Mouse (Mus musculus) embryo, embryonic 10 days (tissue): ENCODE measurements around the gene Pdpk1.

Experiments
- DNase-seq: peaks from one replicate; pipeline ENCODE4 v3.0.0-alpha.2; 2015; ENCODE audit warnings: low spot score

Pdpk1 gene

DNA sequence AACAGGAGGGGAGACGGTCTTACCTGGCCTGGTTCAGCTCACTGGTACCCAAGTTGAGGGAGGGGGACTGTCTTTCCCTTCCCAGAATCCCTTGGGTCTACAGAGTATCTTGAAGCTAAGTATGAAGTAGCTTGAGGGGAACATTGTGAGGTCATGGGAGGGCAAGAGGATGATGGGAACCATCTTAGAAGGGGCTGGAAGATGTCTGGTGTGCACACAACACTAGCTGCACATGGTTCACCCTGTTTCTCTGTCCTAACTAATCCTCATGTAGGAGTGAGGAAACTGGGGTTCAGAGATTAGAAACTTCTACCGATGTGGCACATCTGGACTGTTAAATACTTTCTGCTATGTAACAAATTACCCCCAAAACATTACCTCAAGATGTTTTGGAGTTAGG lies at the start of gene Pdpk1:
Pdpk1 (minus strand) TSS at position 101 of the 400 bp plus-strand sequence.
- no peak for DNase-seq

DNA sequence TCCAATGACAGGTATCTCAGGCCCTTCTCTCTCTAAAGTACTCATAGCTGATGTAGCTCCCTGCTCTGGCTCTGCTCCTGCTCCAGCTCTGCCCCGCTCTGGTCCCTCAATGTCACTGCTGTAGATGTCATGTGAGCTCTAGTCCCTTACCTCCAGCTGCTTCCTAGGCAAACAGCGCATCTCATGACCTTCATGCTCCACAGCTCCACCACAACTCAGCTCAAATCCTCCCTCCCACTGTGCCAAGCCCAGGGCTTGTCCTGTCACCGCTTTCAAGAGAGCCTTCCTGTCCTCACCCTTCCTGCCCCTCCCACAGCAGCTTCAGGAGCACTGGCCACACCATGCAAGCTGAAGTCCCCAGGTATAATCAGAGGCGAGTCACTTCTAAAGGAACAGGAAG lies 49.0 kb upstream of the Pdpk1 start:
- no peak for DNase-seq

DNA sequence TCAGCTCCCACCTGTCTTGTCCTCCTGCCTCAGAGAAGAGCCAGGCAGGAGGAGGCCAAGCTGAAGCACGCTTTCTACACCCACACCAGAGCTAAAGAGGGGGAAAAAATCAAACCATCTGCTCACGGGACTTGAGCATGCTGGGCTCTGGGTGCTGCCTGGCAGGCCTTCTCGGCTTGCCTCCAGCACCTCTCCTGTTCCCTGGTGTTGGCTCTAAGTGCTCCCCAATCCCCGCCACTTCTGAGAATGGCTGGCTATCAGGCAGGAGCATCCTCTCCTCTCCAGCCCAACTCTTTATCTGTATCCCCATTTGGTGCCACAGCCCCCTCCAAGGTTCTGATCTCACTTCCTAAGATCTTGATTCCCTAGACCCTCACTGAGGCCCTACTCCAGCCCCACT lies 48.5 kb upstream of the Pdpk1 start:
- DNase-seq, result no peak

DNA sequence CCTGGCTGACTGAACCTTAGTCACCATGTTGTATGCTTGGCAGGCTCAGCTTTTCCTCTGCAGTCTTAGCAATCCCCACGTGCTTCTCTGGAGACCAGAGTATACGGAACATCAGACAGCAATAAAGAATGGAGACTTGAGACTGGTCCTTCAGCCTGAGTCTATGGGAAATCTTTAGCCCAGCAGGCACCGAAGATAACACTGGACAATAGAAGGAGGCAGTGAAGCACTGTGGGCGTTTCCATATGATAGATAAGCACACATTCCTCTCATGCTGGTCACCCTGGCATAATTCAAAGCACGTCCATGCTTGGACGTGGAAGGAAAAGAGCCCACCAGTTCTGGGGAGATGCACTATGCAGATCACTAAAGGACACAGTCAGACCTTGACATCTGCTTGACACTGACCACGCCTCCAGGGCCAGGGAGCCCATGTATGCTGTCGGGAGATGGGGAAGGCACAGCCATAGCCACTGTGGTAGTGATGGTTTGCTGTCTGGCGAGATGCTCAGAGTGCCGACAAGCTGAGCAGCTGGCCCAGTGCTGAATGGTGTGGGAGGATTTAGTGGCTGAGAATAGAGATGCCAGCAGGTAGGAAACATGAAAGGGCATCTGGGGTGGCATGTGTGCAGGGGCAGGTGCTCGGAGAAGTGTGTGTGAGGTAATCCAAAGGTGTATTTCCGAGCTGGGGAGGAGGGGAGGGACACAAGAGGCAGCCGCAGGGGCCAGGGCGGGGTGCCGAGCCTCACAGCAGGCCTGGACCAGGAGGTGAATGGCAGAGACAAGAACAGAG lies 46.5 kb upstream of the Pdpk1 start:
- no peak for DNase-seq

DNA sequence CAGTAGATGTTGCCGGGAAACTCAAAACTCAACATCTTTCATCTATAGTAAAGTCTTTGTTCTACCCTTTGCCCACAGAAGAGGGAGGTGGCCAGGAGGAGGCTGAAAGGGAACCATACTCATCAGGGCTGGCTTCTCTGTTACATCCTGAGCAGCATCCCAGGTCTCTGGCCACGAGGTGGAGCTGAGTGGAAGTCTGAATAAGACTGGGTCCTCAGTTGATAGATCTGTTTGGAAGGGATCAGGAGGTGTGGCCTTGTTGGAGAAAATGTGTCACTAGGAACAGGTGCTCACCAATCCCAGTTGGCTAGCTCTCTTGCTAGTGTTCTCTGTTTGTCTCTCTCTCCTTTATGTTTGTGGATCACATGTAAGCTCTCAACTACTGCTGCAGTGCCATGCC lies 44.6 kb upstream of the Pdpk1 start:
- no peak for DNase-seq

DNA sequence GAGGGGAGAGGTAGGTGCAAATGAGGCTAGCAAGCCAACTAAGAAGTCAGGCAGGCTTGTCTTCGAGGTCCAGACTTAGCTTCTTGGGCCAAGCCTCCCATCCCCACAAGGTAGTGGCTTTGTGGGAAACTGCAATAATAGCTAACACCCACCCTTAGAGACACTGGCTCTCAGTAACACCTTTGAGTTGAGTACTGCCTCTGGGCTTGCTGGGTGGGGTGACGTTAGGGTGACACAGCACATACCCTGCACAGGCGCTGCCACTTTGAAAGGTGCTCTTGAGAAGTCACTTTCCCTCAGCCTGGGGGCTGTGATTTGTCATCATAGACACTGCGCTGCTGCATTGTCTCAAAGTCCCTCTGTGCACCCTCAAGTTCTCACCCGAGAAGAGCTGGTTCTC lies 43.0 kb upstream of the Pdpk1 start:
- DNase-seq, result no peak

DNA sequence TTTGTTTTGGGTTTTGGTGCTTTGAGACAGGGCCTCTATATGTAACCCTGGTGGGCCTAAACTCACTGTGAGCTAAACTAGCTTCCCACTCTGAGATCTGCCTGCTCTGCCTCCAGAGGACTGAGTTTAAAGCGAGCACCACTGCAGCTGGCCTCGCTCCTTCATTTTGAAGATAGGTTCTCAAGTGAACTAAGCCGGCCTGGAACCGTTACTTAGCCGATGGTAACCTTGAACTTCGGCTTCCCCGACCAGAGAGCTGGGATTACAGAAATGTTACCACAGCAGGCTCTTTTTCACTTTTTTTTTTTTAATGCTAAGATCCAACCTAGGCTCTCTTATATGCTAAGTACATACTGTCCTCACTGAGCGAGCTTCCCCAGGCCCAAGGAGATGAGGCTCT lies 42.5 kb upstream of the Pdpk1 start:
- DNase-seq, result no peak

DNA sequence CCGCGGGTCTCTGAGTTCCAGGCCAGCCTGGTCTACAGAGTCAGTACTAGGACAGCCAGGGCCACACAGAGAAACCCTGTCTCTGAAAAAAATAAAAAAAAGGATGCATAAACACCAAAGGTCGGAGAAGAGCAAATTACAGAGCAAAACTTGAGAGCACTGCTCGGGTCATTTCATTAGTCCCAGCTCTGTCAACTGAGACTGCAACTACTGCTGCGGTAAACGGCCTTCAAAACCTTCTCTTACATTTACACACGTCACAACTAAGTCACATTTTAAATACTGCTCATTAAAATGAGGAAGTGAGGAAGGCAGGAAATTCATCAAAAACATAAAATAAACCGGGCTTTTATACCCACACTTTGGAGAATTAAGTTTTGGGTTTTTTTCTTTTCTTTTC lies 42.1 kb upstream of the Pdpk1 start:
- no peak for DNase-seq

DNA sequence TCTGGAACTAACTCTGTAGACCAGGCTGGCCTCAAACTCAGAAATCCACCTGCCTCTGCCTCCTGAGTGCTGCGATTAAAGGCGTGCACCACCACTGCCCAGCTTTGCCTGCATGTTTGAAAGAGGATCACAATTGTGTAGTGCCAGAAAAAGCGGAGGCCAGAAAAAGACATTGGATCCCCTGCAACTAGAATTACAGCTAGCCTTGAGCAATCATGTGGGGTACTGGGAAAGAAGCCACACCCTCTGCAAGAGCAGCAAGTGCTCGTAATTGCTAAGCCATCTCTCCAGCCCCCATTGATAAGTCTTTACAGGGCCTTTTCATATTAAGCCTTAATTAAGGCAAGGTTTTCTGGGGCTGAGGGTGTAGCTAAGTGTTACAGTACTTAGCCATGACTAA lies 40.8 kb upstream of the Pdpk1 start:
- no peak for DNase-seq

DNA sequence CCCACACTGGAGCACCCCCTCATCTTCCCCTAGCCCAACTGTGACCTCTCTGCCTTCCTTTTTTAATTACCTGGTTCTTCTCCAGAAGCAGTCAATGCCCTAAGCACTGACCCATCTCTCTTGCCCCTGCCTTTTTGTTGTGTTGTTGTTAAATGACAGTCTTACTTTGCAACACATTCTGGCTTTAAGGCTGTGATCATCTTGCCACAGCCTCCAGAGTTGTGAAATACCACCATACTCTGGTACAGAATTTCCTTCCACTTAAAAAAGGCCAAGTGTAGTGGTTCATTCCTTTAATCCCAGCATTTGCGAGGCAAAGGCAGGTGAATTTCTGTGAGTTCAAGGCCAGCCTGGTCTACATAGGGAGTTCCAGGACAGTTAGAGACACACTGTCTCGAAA lies 40.2 kb upstream of the Pdpk1 start:
- no peak for DNase-seq

DNA sequence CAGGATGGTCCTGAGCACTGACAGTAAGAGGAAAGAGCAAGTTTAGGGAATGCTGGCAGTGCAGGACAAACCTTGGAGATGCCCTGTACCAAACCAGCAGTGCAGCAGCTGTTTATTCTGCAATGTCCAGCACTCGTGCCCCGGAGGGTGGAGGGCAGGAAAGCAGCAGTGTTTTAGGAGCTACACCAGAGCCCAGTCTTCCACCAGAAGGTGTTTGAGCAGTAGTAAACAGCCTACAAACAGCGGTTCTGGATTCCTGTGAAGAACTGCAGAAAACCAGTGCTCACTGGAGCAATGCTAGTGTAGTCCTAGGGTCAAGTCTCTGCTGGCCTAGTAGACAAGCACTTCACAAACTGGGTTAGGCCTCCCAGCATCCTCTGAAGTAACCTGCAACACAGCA lies 23.5 kb upstream of the Pdpk1 start:
- no peak for DNase-seq

DNA sequence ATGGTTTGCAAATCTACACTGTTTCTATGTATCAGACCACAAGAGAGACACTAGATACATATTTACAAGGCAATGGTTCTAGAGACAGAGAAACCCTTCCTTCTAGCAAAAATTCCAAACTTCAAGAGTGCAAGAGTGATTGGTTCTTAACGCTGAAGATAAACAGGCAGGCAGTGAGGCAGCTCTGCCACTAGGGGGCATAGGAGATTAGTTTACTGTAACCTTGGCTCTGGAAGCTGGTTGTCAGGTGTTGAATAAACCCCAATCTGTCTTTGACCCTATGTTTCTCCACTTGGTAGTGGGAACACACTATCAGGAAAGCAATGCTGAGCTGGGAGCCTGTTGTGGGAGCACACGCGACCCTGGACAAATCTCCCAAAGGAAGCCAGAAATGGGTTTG lies 22.7 kb upstream of the Pdpk1 start:
- DNase-seq, result peak; percentile 86

DNA sequence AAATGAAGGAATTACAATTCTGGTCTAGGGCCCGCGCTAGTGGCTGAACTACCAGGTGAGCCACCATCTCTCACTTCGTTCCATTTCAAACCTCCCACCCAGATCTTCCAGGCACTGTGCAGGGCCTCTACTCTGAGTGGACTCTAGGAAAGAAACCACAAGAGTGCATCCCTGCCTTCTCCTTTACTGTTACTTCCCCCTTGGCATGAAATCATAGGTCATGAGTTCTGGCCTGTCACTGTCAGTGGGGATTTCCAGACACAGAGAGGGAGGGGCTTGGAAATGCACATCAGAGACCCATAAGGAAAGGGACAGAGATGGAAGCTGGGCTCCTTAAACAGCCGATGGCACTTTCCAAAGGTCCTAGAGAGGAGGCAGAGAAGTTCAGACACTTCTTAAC lies 21.0 kb upstream of the Pdpk1 start:
- no peak for DNase-seq

DNA sequence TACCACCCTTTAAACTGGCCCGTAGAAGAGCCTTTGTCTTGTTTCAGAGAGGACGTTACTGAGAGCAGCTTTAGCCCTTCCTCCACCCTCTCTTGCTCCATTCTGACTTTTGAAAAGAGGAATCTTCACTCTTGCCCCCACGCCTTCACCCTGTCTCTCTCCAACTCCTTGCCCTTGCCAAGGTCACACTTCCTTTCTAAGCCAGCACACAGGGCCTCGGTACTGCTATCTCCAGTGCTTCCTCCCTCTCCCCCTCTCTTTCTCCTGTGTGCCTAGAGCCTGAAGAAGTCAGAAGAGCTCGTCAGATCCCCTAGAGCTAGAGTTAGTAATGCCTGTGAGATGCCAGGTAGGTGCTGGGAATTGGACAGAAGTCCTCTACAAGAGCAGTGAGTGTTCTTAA lies 20.0 kb upstream of the Pdpk1 start:
- no peak for DNase-seq

DNA sequence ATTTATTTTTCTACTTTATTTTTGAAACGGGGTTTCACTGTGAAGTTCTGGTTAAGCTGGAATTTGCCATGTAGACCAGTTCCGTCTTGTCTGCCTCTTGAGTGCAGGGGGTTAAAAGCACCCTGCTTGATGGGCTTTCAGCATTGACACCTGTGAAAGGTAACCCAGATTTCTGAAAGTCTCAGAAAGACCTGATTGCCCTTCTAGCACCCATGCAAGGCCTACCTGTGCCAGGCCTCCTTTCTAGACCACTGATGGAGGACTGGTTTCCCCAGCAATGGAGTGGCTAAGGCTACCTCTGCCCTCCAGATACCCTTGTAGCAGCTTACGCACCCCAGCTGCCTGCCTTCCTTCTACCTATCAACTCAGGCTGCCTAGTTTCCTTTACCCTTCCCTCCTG lies 19.4 kb upstream of the Pdpk1 start:
- no peak for DNase-seq

DNA sequence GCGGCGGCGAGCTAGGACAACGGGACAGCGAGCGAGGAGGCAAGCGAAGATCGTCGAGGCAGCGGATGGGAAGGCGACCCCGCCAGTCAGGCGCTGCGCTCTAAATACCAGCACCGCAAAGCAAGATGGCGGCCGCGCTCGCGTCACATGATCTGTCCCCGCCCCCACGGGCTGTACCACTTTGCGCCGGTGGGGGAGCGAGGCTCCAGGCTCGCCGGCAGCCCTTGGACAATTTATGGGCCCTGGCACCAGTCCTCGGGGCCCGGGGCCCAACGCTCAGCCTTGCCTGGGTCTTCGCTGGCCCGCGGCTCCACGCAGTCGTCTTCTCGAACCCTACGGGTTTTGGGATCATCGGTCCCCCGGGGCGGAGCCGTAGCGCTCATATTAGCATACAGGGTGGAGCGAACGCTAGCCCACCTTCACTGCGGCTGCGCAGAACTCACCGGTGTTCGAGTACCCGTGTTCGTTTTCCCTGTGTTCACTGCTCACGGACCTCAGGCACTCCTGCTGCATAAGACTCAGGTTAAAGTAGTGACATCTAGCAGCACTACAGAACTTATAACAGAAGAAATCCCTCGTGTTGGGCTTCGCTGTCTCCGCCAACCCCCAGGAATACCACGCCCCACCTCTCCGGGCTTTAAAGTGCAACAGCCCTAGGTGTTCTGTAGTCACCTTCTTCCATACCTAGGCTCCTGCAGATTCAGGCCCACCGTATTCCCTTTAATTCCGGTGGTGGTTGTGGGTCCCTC lies 18.8 kb upstream of the Pdpk1 start, which contains the start of gene Atp6v0c:
Atp6v0c (minus strand) TSS at position 386 of the 749 bp plus-strand sequence.
- DNase-seq, result peak; percentile 97

DNA sequence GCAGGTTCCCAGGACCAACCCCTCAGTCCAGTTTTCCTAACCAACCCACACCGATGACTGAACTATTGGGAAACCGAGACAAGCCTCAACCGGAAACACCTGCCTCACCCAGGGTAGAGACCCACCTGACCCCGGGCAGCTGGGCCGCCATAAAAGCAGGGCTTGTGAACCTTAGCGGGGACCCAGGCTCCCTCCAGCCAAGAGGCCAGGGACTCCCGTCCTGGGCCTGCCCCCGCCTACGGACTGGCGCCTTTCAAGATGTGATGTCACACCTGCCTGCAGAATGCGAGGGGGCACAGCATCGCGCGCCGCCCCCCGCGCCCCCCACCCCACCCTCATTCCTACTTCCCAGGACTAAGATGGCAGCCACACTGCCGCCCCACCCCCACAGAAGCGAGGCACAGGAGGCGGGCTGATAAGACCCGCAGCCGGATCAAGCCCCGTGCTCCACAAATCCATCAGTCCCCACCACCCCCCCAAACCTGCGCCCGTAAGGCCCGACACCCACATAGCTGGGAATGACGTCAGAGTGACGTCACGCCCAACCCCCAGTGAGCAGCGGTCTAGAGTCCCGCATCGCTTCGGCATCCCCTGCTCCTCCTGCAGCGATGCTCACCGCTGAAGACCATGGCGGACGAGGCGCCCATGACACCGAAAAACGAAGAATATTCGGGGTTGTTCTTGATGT lies 18.0 kb upstream of the Pdpk1 start:
- peak; percentile 75 for DNase-seq

DNA sequence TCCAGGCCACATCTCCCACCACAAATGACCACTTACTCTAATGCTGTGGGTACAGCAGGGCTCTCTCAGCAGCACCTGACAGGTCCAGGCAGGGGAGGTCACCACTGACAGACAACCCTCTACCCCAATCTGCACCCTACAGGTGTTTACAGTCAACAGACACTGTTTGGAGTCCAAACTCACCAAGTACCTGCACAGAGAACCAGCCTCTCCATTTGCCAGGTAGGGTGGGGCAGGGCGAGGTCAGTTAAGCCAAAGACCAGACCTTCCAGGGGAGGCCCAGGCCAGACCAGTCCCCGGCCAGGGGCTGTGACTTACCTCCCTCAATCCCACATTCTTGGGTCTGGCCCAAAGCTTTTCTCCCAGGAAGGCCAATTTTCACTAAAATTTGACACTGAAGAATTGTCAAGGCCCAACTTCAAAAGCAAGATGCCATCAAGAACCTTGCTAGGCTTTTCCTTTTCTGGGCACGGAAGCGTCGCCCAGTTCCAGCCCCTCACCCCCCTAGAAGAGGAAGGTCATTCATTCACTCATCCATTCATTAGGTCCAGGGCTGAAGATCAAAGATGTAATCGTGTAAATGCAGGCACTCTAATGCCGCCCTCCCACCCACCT lies 17.3 kb upstream of the Pdpk1 start:
- DNase-seq, result no peak

DNA sequence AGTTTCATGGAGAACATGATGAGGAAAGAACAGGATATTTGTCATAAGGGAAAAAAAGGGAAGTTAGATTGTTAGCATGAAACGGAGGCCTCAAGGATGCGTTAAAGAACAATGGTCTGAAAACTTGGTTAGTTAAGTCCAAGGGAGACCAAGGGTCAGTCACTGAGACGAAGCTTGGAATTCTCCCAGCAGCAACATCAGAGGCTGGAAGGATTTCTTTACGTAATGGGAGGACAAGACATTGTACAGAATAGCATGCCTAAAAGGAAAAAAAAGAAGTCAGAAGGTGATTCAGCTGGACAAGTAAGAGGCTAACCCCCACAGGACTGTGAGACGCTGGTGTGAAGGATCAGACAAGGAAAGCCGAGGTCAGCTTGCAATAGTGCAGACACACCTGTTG lies 16.4 kb upstream of the Pdpk1 start:
- DNase-seq, result no peak

DNA sequence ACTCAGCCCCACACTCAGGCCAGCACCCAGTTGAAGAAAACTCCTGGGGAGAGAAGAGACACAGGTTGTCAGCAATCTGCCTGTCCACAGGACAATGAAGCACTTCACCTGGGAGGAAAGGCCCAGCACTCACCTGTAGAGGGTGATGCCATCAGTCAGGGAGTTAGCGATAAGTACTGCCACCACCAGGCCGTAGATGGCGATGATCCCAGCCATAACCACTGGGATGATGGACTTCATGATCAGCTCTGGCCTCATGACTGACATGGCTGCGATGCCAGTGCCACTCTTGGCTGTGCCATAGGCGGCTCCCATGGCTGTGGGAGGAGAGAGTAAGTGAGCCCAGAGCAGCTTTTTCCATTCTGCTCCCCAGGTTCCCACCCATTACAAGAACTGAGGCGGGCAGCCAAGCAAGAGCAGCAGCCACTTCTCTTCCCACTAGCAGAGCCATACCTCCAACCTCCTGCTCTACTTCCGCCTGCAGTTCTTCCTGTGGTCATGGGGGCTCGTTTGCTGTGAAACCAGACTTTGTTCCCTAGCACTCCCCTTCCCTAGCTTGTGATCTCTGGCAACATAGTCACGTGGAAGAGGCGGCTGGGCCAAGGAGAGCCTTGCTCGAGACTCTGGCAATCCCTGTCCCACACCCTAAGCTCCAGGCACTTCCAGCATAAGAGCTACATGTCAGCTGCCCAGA lies 14.0 kb upstream of the Pdpk1 start:
- no peak for DNase-seq

DNA sequence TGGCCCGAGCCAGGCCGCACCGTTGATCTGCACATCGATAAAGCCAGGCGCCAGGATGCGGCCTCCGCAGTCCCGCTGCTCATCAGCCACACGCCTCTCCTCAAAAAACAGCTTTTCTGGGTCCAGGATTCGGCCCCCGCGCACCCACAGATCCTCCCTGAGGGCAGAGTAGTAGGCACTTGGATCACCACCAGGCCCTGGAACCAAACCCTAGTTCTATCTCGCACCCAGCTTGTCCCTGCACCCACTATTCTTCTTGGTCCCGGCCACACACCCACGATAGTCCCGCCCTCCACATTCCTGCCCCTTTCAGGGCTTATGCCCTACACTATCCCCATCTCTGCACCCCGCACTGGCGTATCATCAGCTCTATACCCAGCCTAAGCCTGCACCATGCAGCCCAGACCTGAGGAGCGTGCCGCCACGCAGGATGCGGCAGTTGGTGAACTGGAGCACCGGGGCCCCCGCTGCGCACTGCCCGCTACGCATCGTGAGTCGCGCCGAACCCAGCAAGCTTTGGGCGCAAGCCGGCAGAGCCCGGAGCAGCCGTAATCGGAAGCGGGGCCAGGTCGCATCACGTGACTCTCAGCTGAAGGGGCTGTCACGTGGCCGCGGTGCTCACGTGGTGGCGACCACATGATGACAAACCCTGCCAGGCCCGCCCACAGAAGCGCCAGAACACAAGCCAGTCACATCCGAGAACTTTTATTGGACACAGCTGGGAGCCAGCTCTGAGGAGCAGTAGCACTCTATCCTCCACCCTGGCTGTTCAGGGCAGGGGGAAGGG lies 12.6 kb upstream of the Pdpk1 start, which contains the start of gene Amdhd2:
Amdhd2 (minus strand) TSS at position 591 of the 787 bp plus-strand sequence.
- peak; percentile 100 for DNase-seq
